Mouse (Mus musculus) ES-Bruce4 (cell line): ENCODE results near the gene Anxa11.

Experiments used
- CTCF ChIP-seq: IDR thresholded peaks from one replicate; pipeline ENCODE4 v1.8.1; 2011; ENCODE audit warnings: low read depth, low read length
- EP300 ChIP-seq: IDR thresholded peaks from 2 replicates; pipeline ENCODE4 v1.6.1; 2011; ENCODE audit warnings: low read depth, low read length; ENCODE audit not compliant: insufficient read depth
- POLR2A ChIP-seq: IDR thresholded peaks from one replicate; pipeline ENCODE4 v1.8.1; 2011; ENCODE audit warnings: low read length; ENCODE audit not compliant: insufficient read depth

GRCm38 (mm10) chr14:25805871-25806270, 36.1 kb upstream of the Anxa11 start:
- TF ChIP-seq POLR2A = no peak
- TF ChIP-seq CTCF = no peak
- TF ChIP-seq EP300 = no peak
